Comparison of ENCODE assay signal across 8 mouse cellular contexts in the genomic region with DNA sequence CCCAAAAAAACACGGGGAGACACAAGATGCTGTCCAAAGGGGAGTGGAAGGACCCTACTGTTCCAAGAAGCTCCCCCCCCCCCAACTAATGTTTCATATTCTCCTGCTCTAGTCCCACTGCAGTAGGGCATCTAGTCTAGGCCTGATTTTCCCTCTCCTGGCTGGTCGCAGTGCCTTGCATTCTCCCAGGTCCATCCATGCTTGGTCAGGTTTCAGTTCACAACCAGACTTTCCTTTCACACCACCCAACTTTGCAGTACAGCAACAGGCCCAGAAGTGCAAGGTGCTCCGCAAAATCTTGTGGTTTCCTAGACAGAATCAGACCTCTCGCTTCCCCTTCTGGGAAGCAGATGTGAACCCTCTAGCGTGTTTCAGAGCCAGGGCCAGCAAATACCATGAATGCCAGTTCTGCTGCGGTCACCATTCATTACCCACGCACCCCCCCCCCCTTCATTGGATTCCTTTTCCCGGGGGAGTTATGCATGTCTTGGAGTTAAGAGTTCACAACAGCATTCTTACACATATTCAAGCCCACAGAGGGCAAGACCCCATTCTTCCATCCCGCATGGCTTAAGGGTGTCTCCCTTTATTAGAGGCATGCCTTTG. TPM values are rescaled to one million over a fixed set of nuclear protein-coding genes. Genes with fewer than 3 reads are reported as not detected.
DNase-seq lines count a peak whose midpoint lies in the region; ATAC-seq and TF ChIP-seq lines count a peak whose summit lies in the region.

No protein-coding gene starts in this region.

- H3K36me3 ChIP-seq in heart, embryonic 13.5 days = no peaks in the 10 kb centered on the region
- no peaks in the 10 kb centered on the region for H3K36me3 ChIP-seq in embryonic facial prominence, embryonic 11.5 days (replicated peaks; ENCODE audit: control insufficient read depth, insufficient read depth, low read depth, low read length)
- H3K36me3 ChIP-seq in limb, embryonic 10.5 days = no peaks in the 10 kb centered on the region
- no peaks in the 10 kb centered on the region for H3K36me3 ChIP-seq in myocyte (ENCODE audit: control insufficient read depth, insufficient read depth)

- peak overlapping the region; percentile 60 for H3K4me3 ChIP-seq in heart, embryonic 13.5 days
- peak overlapping the region; percentile 42; the same call in 1 of the 2 replicates for H3K4me3 ChIP-seq in embryonic facial prominence, embryonic 11.5 days (ENCODE audit: low read depth, low read length)
- peak overlapping the region; percentile 54 for H3K4me3 ChIP-seq in limb, embryonic 10.5 days
- H3K4me3 ChIP-seq in myocyte = peak overlapping the region; percentile 34

- peak overlapping the region; percentile 97 for H3K27ac ChIP-seq in heart, embryonic 13.5 days (replicated peaks)
- H3K27ac ChIP-seq in embryonic facial prominence, embryonic 11.5 days (replicated peaks; ENCODE audit: low read depth, low read length) = no peak overlapping the region
- peak overlapping the region; percentile 91 for H3K27ac ChIP-seq in limb, embryonic 10.5 days

- no peak for TF ChIP-seq POLR2A in myocyte (IDR thresholded peaks at IDR 0.05; ENCODE audit: insufficient read length, low read depth)

- H3K4me1 ChIP-seq in heart, embryonic 13.5 days = peaks cover 26% of the 10 kb centered on the region
- no peaks in the 10 kb centered on the region for H3K4me1 ChIP-seq in embryonic facial prominence, embryonic 11.5 days (ENCODE audit: control insufficient read depth, insufficient read depth, low read length)
- peaks cover 15% of the 10 kb centered on the region for H3K4me1 ChIP-seq in limb, embryonic 10.5 days

- intact Hi-C loops in heart, postnatal 10 days (cut with DNase I) = no loop called here

- 36% methylated on average over 9 of the region's 9 CpGs for WGBS in heart, embryonic 13.5 days
- WGBS in embryonic facial prominence, embryonic 11.5 days = 45% methylated on average over 9 of the region's 9 CpGs
- WGBS in limb, embryonic 10.5 days = 58% methylated on average over 9 of the region's 9 CpGs

- H3ac ChIP-seq in myocyte (ENCODE audit: control insufficient read depth, insufficient read length) = no peak overlapping the region

- H3K27me3 ChIP-seq in heart, embryonic 13.5 days (replicated peaks) = no peaks in the 10 kb centered on the region
- H3K27me3 ChIP-seq in embryonic facial prominence, embryonic 11.5 days (ENCODE audit: control insufficient read depth, insufficient read depth, low read length) = no peaks in the 10 kb centered on the region
- H3K27me3 ChIP-seq in limb, embryonic 10.5 days (ENCODE audit: low read depth, poor library complexity, severe bottlenecking) = no peaks in the 10 kb centered on the region
- no peaks in the 10 kb centered on the region for H3K27me3 ChIP-seq in myocyte (ENCODE audit: control insufficient read depth, insufficient read depth, insufficient read length)

- peaks cover 5% of the 10 kb centered on the region for H3K79me2 ChIP-seq in myocyte (ENCODE audit: control insufficient read depth, insufficient read depth)

- no peak for DNase-seq in heart, postnatal 10 days
- peak; percentile 33 for DNase-seq in embryonic facial prominence, embryonic 11.5 days (ENCODE audit: low spot score)
- DNase-seq in limb, embryonic 10.5 days (ENCODE audit: low spot score) = peak; percentile 46
- DNase-seq in cerebellum, adult 9-10 months = no peak
- no peak for DNase-seq in testis, postnatal 10 days (ENCODE audit: low spot score)
- DNase-seq in urinary bladder, postnatal 14 days (ENCODE audit: low spot score) = no peak

- H3K4me2 ChIP-seq in heart, embryonic 13.5 days = peak overlapping the region; percentile 67
- peak overlapping the region; percentile 43; the same call in 1 of the 2 replicates for H3K4me2 ChIP-seq in embryonic facial prominence, embryonic 11.5 days (ENCODE audit: low read depth, low read length)
- H3K4me2 ChIP-seq in myocyte (ENCODE audit: low read depth) = peak overlapping the region; percentile 100

- no peak for ATAC-seq in heart, embryonic 13.5 days (ENCODE audit: extremely low read depth, insufficient number of reproducible peaks, low FRiP score, low TSS enrichment)
- ATAC-seq in embryonic facial prominence, embryonic 11.5 days (replicated peaks; ENCODE audit: insufficient number of reproducible peaks, low FRiP score, low TSS enrichment, low read depth) = no peak

- H3K9me3 ChIP-seq in heart, embryonic 13.5 days = no peaks in the 10 kb centered on the region
- H3K9me3 ChIP-seq in embryonic facial prominence, embryonic 11.5 days (replicated peaks; ENCODE audit: control insufficient read depth, low read length) = no peaks in the 10 kb centered on the region
- H3K9me3 ChIP-seq in limb, embryonic 10.5 days (replicated peaks) = no peaks in the 10 kb centered on the region

- H3K9ac ChIP-seq in heart, embryonic 13.5 days = peak overlapping the region; percentile 81
- no peak overlapping the region for H3K9ac ChIP-seq in embryonic facial prominence, embryonic 11.5 days (replicated peaks; ENCODE audit: low read length)

TF ChIP-seq in myocyte, 11 proteins besides CTCF, POLR2A, EP300 and RAD21:
- peak in 1 of 3 experiments; percentile 34 for TF ChIP-seq MYOD1 (IDR thresholded peaks at IDR 0.05; ENCODE audit: control insufficient read depth in 1 of 3, insufficient read length in 2 of 3, low read depth in 2 of 3)
- peak in 2 of 3 experiments; percentile 5 to 48 for TF ChIP-seq MYOG (IDR thresholded peaks at IDR 0.05; ENCODE audit: control insufficient read depth in 1 of 3, insufficient read depth in 1 of 3, insufficient read length in 2 of 3, low read depth in 2 of 3)
- no peak for TF ChIP-seq POLR2AphosphoS2 (IDR thresholded peaks at IDR 0.05; ENCODE audit: insufficient read length, low read depth)

RNA-seq across cellular contexts. Expression of gene Prx, which starts 7.7 kb away (rescaled TPM):
- polyA plus RNA-seq in heart, embryonic 13.5 days (2015; fragmentation: Nextera tagmentation; extraction: Ambion mirVana) = 2.0 and 2.1 TPM in 2 replicates
- total RNA-seq in heart, postnatal 10 days (2021) = 1 to 10 TPM; 3.1 to 3.6 TPM
- 1.2 and 2.2 TPM in 2 replicates for polyA plus RNA-seq in embryonic facial prominence, embryonic 11.5 days (2014; fragmentation: Nextera tagmentation; extraction: Ambion mirVana)
- polyA plus RNA-seq in limb, embryonic 10.5 days (2016; fragmentation: Nextera tagmentation; extraction: Ambion mirVana) = 3.5 and 4.3 TPM in 2 replicates
- 4.2 TPM for polyA plus RNA-seq in myocyte (2012; fragmentation: generic; extraction: Trizol)

RNA-seq across cellular contexts. Expression of gene Hipk4, which starts 16.2 kb away (rescaled TPM):
- polyA plus RNA-seq in heart, embryonic 13.5 days (2015; fragmentation: Nextera tagmentation; extraction: Ambion mirVana) = 0.20 and 0.36 TPM in 2 replicates
- under 1 TPM; 0.31 to 0.55 TPM for total RNA-seq in heart, postnatal 10 days (2021)
- polyA plus RNA-seq in embryonic facial prominence, embryonic 11.5 days (2014; fragmentation: Nextera tagmentation; extraction: Ambion mirVana) = 0.22 and 0.36 TPM in 2 replicates
- polyA plus RNA-seq in limb, embryonic 10.5 days (2016; fragmentation: Nextera tagmentation; extraction: Ambion mirVana) = 0.54 and 0.79 TPM in 2 replicates
- polyA plus RNA-seq in myocyte (2012; fragmentation: generic; extraction: Trizol) = 0.98 TPM

RNA-seq across cellular contexts. Expression of gene Sertad1, which starts 20.2 kb away (rescaled TPM):
- 32.3 and 37.1 TPM in 2 replicates for polyA plus RNA-seq in heart, embryonic 13.5 days (2015; fragmentation: Nextera tagmentation; extraction: Ambion mirVana)
- total RNA-seq in heart, postnatal 10 days (2021) = 10 to 100 TPM; 13.1 to 13.4 TPM
- polyA plus RNA-seq in embryonic facial prominence, embryonic 11.5 days (2014; fragmentation: Nextera tagmentation; extraction: Ambion mirVana) = 24.3 and 25.5 TPM in 2 replicates
- 25.0 and 29.8 TPM in 2 replicates for polyA plus RNA-seq in limb, embryonic 10.5 days (2016; fragmentation: Nextera tagmentation; extraction: Ambion mirVana)
- polyA plus RNA-seq in myocyte (2012; fragmentation: generic; extraction: Trizol) = 44.6 TPM

RNA-seq across cellular contexts. Expression of gene Sertad3, which starts 33.3 kb away (rescaled TPM):
- 21.1 and 23.2 TPM in 2 replicates for polyA plus RNA-seq in heart, embryonic 13.5 days (2015; fragmentation: Nextera tagmentation; extraction: Ambion mirVana)
- total RNA-seq in heart, postnatal 10 days (2021) = 10 to 100 TPM in 1 of 2 experiments, 1 to 10 TPM in 1; 9.1 to 10.4 TPM
- 27.2 and 27.6 TPM in 2 replicates for polyA plus RNA-seq in embryonic facial prominence, embryonic 11.5 days (2014; fragmentation: Nextera tagmentation; extraction: Ambion mirVana)
- polyA plus RNA-seq in limb, embryonic 10.5 days (2016; fragmentation: Nextera tagmentation; extraction: Ambion mirVana) = 20.1 and 29.7 TPM in 2 replicates
- polyA plus RNA-seq in myocyte (2012; fragmentation: generic; extraction: Trizol) = 15.5 TPM

RNA-seq across cellular contexts. Expression of gene Pld3, which starts 46.1 kb away (rescaled TPM):
- 62.5 and 65.9 TPM in 2 replicates for polyA plus RNA-seq in heart, embryonic 13.5 days (2015; fragmentation: Nextera tagmentation; extraction: Ambion mirVana)
- 10 to 100 TPM; 32.5 to 35.1 TPM for total RNA-seq in heart, postnatal 10 days (2021)
- 57.1 and 65.5 TPM in 2 replicates for polyA plus RNA-seq in embryonic facial prominence, embryonic 11.5 days (2014; fragmentation: Nextera tagmentation; extraction: Ambion mirVana)
- polyA plus RNA-seq in limb, embryonic 10.5 days (2016; fragmentation: Nextera tagmentation; extraction: Ambion mirVana) = 31.6 and 49.5 TPM in 2 replicates
- polyA plus RNA-seq in myocyte (2012; fragmentation: generic; extraction: Trizol) = 132 TPM

Comparison
In these comparisons a context has a peak if more than half of its experiments do, and no peak if none do; other contexts are left out.
1. H3K4me2 ChIP-seq: peak in every context shown above with its lines; median percentile 100 in myocyte; 67 in heart, embryonic 13.5 days; 43 in embryonic facial prominence, embryonic 11.5 days.
2. DNase-seq: peak in embryonic facial prominence, embryonic 11.5 days (single experiment) and limb, embryonic 10.5 days (single experiment); none in heart, postnatal 10 days (0 of 2), cerebellum, adult 9-10 months (single experiment), testis, postnatal 10 days (single experiment) and urinary bladder, postnatal 14 days (single experiment).
3. Peak in every context shown above with its lines, with median percentiles within 50 percentile points of each other: H3K4me3 ChIP-seq.